Mouse (Mus musculus): ENCODE data around the gene Csad. TPM values are rescaled to one million over a fixed set of nuclear protein-coding genes. Genes with fewer than 3 reads are reported as not detected.

Gene Csad
- total RNA-seq, 1 experiment = 47.3 TPM

GRCm38 (mm10) chr15:102224186-102224991, 19.9 kb upstream of the Csad start:
- Histone ChIP-seq H3K4me1 (ENCODE audit: control insufficient read depth in 2 of 2, insufficient read depth in 2 of 2, low read length in 2 of 2, poor library complexity in 1 of 2) (peaks cover 6 to 13% of the 10 kb centered on the region in 2 experiments; a peak in 3 of 4 replicates), H3K27ac (ENCODE audit: insufficient read depth, low read depth, low read length, poor library complexity, severe bottlenecking) (no peak overlapping the region)

GRCm38 (mm10) chr15:102222386-102222785, 17.9 kb upstream of the Csad start:
- Histone ChIP-seq H3K4me3 (ENCODE audit: insufficient read depth in 1 of 2, low read depth in 1 of 2, low read length in 2 of 2, poor library complexity in 1 of 2, severe bottlenecking in 1 of 2) (peak overlapping the region; percentile 31 to 55; a peak in 1 of 4 replicates), H3K4me1 (ENCODE audit: control insufficient read depth in 2 of 2, insufficient read depth in 2 of 2, low read length in 2 of 2, poor library complexity in 1 of 2) (peaks cover 5 to 11% of the 10 kb centered on the region in 2 experiments; a peak in 3 of 4 replicates), H3K27ac (ENCODE audit: insufficient read depth, low read depth, low read length, poor library complexity, severe bottlenecking) (no peak overlapping the region), H3K36me3 (ENCODE audit: control insufficient read depth, insufficient read depth, low read length, poor library complexity, severe bottlenecking) (peaks cover 6% of the 10 kb centered on the region; the same call in 1 of the 2 replicates), H3K9me3 (ENCODE audit: control insufficient read depth, insufficient read depth, low read depth, low read length) (no peaks in the 10 kb centered on the region), H3K9ac (ENCODE audit: insufficient read depth, low read depth, low read length, poor library complexity, severe bottlenecking) (no peak overlapping the region; the same call in 1 of the 2 replicates)
- TF ChIP-seq CHD2 (IDR thresholded peaks at IDR 0.05; ENCODE audit: low read depth, low read length) = no peak
- TF ChIP-seq ZNF384 (IDR thresholded peaks at IDR 0.05; ENCODE audit: low read depth, low read length) = no peak
- TF ChIP-seq HCFC1 (IDR thresholded peaks at IDR 0.05; ENCODE audit: borderline replicate concordance, insufficient read depth, low read length) = no peak
- TF ChIP-seq MAFK (IDR thresholded peaks at IDR 0.05; ENCODE audit: insufficient read depth, low read depth, low read length) = no peak
- no peak for TF ChIP-seq ZC3H11A (IDR thresholded peaks at IDR 0.05; ENCODE audit: borderline replicate concordance, low read depth, low read length)
- no peak for DNase-seq (ENCODE audit: low read depth, low spot score)
- in situ Hi-C loops (cut with MboI; ENCODE audit: low sequenced_read_pairs in 2 of 2, unreplicated experiment in 2 of 2) = no loop called here

More at GRCm38 (mm10) chr15:102224186-102224991, 19.9 kb upstream of the Csad start:
- peak overlapping the region; percentile 60 to 71 for H3K4me3 ChIP-seq (ENCODE audit: insufficient read depth in 1 of 2, low read depth in 1 of 2, low read length in 2 of 2, poor library complexity in 1 of 2, severe bottlenecking in 1 of 2)
- no peaks in the 10 kb centered on the region for H3K36me3 ChIP-seq (ENCODE audit: control insufficient read depth, insufficient read depth, low read length, poor library complexity, severe bottlenecking)
- H3K9me3 ChIP-seq (ENCODE audit: control insufficient read depth, insufficient read depth, low read depth, low read length) = no peaks in the 10 kb centered on the region
- no peak for DNase-seq (ENCODE audit: low read depth, low spot score)
- TF ChIP-seq ZC3H11A (IDR thresholded peaks at IDR 0.05; ENCODE audit: borderline replicate concordance, low read depth, low read length) (peak; percentile 53; the same call in 1 of the 2 replicates), CHD2 (IDR thresholded peaks at IDR 0.05; ENCODE audit: low read depth, low read length) (no peak), ZNF384 (IDR thresholded peaks at IDR 0.05; ENCODE audit: low read depth, low read length) (0 out of 2 replicates have a peak, but pooled peaks have one; percentile 5), HCFC1 (IDR thresholded peaks at IDR 0.05; ENCODE audit: borderline replicate concordance, insufficient read depth, low read length) (no peak), MAFK (IDR thresholded peaks at IDR 0.05; ENCODE audit: insufficient read depth, low read depth, low read length) (no peak)
- in situ Hi-C loops (cut with MboI; ENCODE audit: low sequenced_read_pairs in 2 of 2, unreplicated experiment in 2 of 2) = no loop called here
- peak overlapping the region; percentile 57; the same call in 1 of the 2 replicates for H3K9ac ChIP-seq (ENCODE audit: insufficient read depth, low read depth, low read length, poor library complexity, severe bottlenecking)

GRCm38 (mm10) chr15:102217325-102217724, 12.8 kb upstream of the Csad start:
- in situ Hi-C loops (cut with MboI; ENCODE audit: low sequenced_read_pairs in 2 of 2, unreplicated experiment in 2 of 2) = no loop called here
- peaks cover 34% of the 10 kb centered on the region for H3K36me3 ChIP-seq (ENCODE audit: control insufficient read depth, insufficient read depth, low read length, poor library complexity, severe bottlenecking)
- TF ChIP-seq ZC3H11A (IDR thresholded peaks at IDR 0.05; ENCODE audit: borderline replicate concordance, low read depth, low read length) (no peak), MAFK (IDR thresholded peaks at IDR 0.05; ENCODE audit: insufficient read depth, low read depth, low read length) (no peak), HCFC1 (IDR thresholded peaks at IDR 0.05; ENCODE audit: borderline replicate concordance, insufficient read depth, low read length) (no peak), CHD2 (IDR thresholded peaks at IDR 0.05; ENCODE audit: low read depth, low read length) (no peak), ZNF384 (IDR thresholded peaks at IDR 0.05; ENCODE audit: low read depth, low read length) (no peak)

GRCm38 (mm10) chr15:102216459-102217228, 12.1 kb upstream of the Csad start:
- Histone ChIP-seq H3K9ac (ENCODE audit: insufficient read depth, low read depth, low read length, poor library complexity, severe bottlenecking) (peak overlapping the region; percentile 48; the same call in 1 of the 2 replicates), H3K4me3 (ENCODE audit: insufficient read depth in 1 of 2, low read depth in 1 of 2, low read length in 2 of 2, poor library complexity in 1 of 2, severe bottlenecking in 1 of 2) (no peak overlapping the region), H3K4me1 (ENCODE audit: control insufficient read depth in 2 of 2, insufficient read depth in 2 of 2, low read length in 2 of 2, poor library complexity in 1 of 2) (peaks cover 20 to 41% of the 10 kb centered on the region in 2 experiments), H3K27ac (ENCODE audit: insufficient read depth, low read depth, low read length, poor library complexity, severe bottlenecking) (peak overlapping the region; percentile 63; the same call in 1 of the 2 replicates), H3K9me3 (ENCODE audit: control insufficient read depth, insufficient read depth, low read depth, low read length) (no peaks in the 10 kb centered on the region), H3K36me3 (ENCODE audit: control insufficient read depth, insufficient read depth, low read length, poor library complexity, severe bottlenecking) (peaks cover 34% of the 10 kb centered on the region)
- in situ Hi-C loops (cut with MboI; ENCODE audit: low sequenced_read_pairs in 2 of 2, unreplicated experiment in 2 of 2) = no loop called here
- TF ChIP-seq CHD2 (IDR thresholded peaks at IDR 0.05; ENCODE audit: low read depth, low read length) = no peak
- TF ChIP-seq ZC3H11A (IDR thresholded peaks at IDR 0.05; ENCODE audit: borderline replicate concordance, low read depth, low read length) = no peak
- TF ChIP-seq HCFC1 (IDR thresholded peaks at IDR 0.05; ENCODE audit: borderline replicate concordance, insufficient read depth, low read length) = no peak
- TF ChIP-seq MAFK (IDR thresholded peaks at IDR 0.05; ENCODE audit: insufficient read depth, low read depth, low read length) = no peak
- TF ChIP-seq ZNF384 (IDR thresholded peaks at IDR 0.05; ENCODE audit: low read depth, low read length) = no peak
- DNase-seq (ENCODE audit: low read depth, low spot score) = no peak

More at GRCm38 (mm10) chr15:102217325-102217724, 12.8 kb upstream of the Csad start:
- no peak for DNase-seq (ENCODE audit: low read depth, low spot score)
- H3K27ac ChIP-seq (ENCODE audit: insufficient read depth, low read depth, low read length, poor library complexity, severe bottlenecking) = no peak overlapping the region
- H3K9me3 ChIP-seq (ENCODE audit: control insufficient read depth, insufficient read depth, low read depth, low read length) = no peaks in the 10 kb centered on the region
- peak overlapping the region; percentile 3; the same call in 1 of the 2 replicates for H3K9ac ChIP-seq (ENCODE audit: insufficient read depth, low read depth, low read length, poor library complexity, severe bottlenecking)
- peaks cover 19 to 39% of the 10 kb centered on the region in 2 experiments for H3K4me1 ChIP-seq (ENCODE audit: control insufficient read depth in 2 of 2, insufficient read depth in 2 of 2, low read length in 2 of 2, poor library complexity in 1 of 2)
- no peak overlapping the region for H3K4me3 ChIP-seq (ENCODE audit: insufficient read depth in 1 of 2, low read depth in 1 of 2, low read length in 2 of 2, poor library complexity in 1 of 2, severe bottlenecking in 1 of 2)

Data from ES-E14 (cell line).